Mouse (Mus musculus): ENCODE measurements at regions not wholly inside any gene's neighbourhood (a gene's known extent, or its start where the extent isn't known, plus 50 kb on each side); places are given as distances from the start of the nearest gene placed in this dataset.

GRCm38 (mm10) chr3:103408724-103409123 is 129.6 kb downstream of the Trim33 start:
- DNase-seq (ENCODE audit: extremely low spot score in 1 of 2, low spot score in 1 of 2) = no peak

- DNase-seq (ENCODE audit: extremely low spot score in 1 of 2, low spot score in 1 of 2) = no peak
These were observed 133.2 kb downstream of the Trim33 start for GRCm38 (mm10) chr3:103412247-103412646.

- DNase-seq (ENCODE audit: extremely low spot score in 1 of 2, low spot score in 1 of 2) = no peak
These were observed 136.1 kb downstream of the Trim33 start for GRCm38 (mm10) chr3:103415051-103415695.

GRCm38 (mm10) chr3:103416296-103416695 is 137.2 kb downstream of the Trim33 start:
- DNase-seq (ENCODE audit: extremely low spot score in 1 of 2, low spot score in 1 of 2) = no peak

GRCm38 (mm10) chr3:103417781-103418180 is 138.7 kb downstream of the Trim33 start:
- no peak for DNase-seq (ENCODE audit: extremely low spot score in 1 of 2, low spot score in 1 of 2)

- DNase-seq (ENCODE audit: extremely low spot score in 1 of 2, low spot score in 1 of 2) = peak in 1 of 2 experiments; percentile 30
These were observed 140.9 kb downstream of the Trim33 start for GRCm38 (mm10) chr3:103419761-103420620.

- no peak for DNase-seq (ENCODE audit: extremely low spot score in 1 of 2, low spot score in 1 of 2)
These were observed 141.7 kb downstream of the Trim33 start for GRCm38 (mm10) chr3:103420621-103421274.

- no peak for DNase-seq (ENCODE audit: extremely low spot score in 1 of 2, low spot score in 1 of 2)
These were observed 142.2 kb downstream of the Trim33 start for GRCm38 (mm10) chr3:103421275-103421621.

GRCm38 (mm10) chr3:103422806-103423205 is 143.7 kb downstream of the Trim33 start:
- no peak for DNase-seq (ENCODE audit: extremely low spot score in 1 of 2, low spot score in 1 of 2)

- DNase-seq (ENCODE audit: extremely low spot score in 1 of 2, low spot score in 1 of 2) = no peak
These were observed 144.2 kb downstream of the Trim33 start for GRCm38 (mm10) chr3:103423290-103423689.

- no peak for DNase-seq (ENCODE audit: extremely low spot score in 1 of 2, low spot score in 1 of 2)
These were observed 146.8 kb downstream of the Trim33 start for GRCm38 (mm10) chr3:103425812-103426430.

GRCm38 (mm10) chr3:103429227-103429788 is 145.7 kb upstream of the Syt6 start:
- peak in 1 of 2 experiments; percentile 40 for DNase-seq (ENCODE audit: extremely low spot score in 1 of 2, low spot score in 1 of 2)

- no peak for DNase-seq (ENCODE audit: extremely low spot score in 1 of 2, low spot score in 1 of 2)
These were observed 144.9 kb upstream of the Syt6 start for GRCm38 (mm10) chr3:103430131-103430530.

- no peak for DNase-seq (ENCODE audit: extremely low spot score in 1 of 2, low spot score in 1 of 2)
These were observed 142.8 kb upstream of the Syt6 start for GRCm38 (mm10) chr3:103432254-103432653.

- no peak for DNase-seq (ENCODE audit: extremely low spot score in 1 of 2, low spot score in 1 of 2)
These were observed 138.0 kb upstream of the Syt6 start for GRCm38 (mm10) chr3:103436902-103437603.

GRCm38 (mm10) chr3:103438791-103439354 is 136.2 kb upstream of the Syt6 start:
- peak in 1 of 2 experiments; percentile 74 for DNase-seq (ENCODE audit: extremely low spot score in 1 of 2, low spot score in 1 of 2)

GRCm38 (mm10) chr3:103443247-103443646 is 131.8 kb upstream of the Syt6 start:
- DNase-seq (ENCODE audit: extremely low spot score in 1 of 2, low spot score in 1 of 2) = no peak

- peak in 1 of 2 experiments; percentile 36 for DNase-seq (ENCODE audit: extremely low spot score in 1 of 2, low spot score in 1 of 2)
These were observed 129.2 kb upstream of the Syt6 start for GRCm38 (mm10) chr3:103445852-103446251.

- DNase-seq (ENCODE audit: extremely low spot score in 1 of 2, low spot score in 1 of 2) = no peak
These were observed 125.2 kb upstream of the Syt6 start for GRCm38 (mm10) chr3:103449851-103450250.

GRCm38 (mm10) chr3:103451971-103452370 is 123.1 kb upstream of the Syt6 start:
- no peak for DNase-seq (ENCODE audit: extremely low spot score in 1 of 2, low spot score in 1 of 2)

All from frontal cortex, adult 2 months (tissue).